Mouse (Mus musculus) CH12.LX (cell line): ENCODE results near the gene Tstd2. TPM values are rescaled to one million over a fixed set of nuclear protein-coding genes. Genes with fewer than 3 reads are reported as not detected.

Experiments
- DNase-seq: peaks from one replicate; pipeline ENCODE4 v3.0.0-alpha.2; 2013; ENCODE audit errors: extremely low read depth
- H3K27ac ChIP-seq: 2 replicates; pipeline ENCODE4 v1.5.1; 2012; ENCODE audit warnings: low read depth, mild to moderate bottlenecking, control low read depth, moderate library complexity; ENCODE audit not compliant: insufficient read depth
- H3K27me3 ChIP-seq: replicated peaks from 2 replicates; pipeline ENCODE3; 2012; ENCODE audit warnings: inconsistent platforms
- H3K36me3 ChIP-seq, 2 experiments: replicated peaks in 1 of 2; 2 replicates each; pipeline versions ENCODE3 to v1.6.1; 2012; ENCODE audit warnings: inconsistent platforms in 1 of 2, low read length in 1 of 2, mild to moderate bottlenecking in 1 of 2, mixed read lengths in 1 of 2, moderate library complexity in 1 of 2; ENCODE audit not compliant: control insufficient read depth in 1 of 2, insufficient read depth in 1 of 2
- H3K4me1 ChIP-seq, 2 experiments: 2 replicates each; pipeline ENCODE4 v1.6.1; 2012; ENCODE audit warnings: inconsistent platforms in 1 of 2, moderate library complexity in 1 of 2; ENCODE audit not compliant: insufficient read depth in 2 of 2, control insufficient read depth in 1 of 2
- H3K4me2 ChIP-seq: 2 replicates; pipeline ENCODE4 v1.6.1; 2012; ENCODE audit warnings: low read depth, mild to moderate bottlenecking, control low read depth; ENCODE audit not compliant: poor library complexity, insufficient read depth, severe bottlenecking
- H3K4me3 ChIP-seq, 3 experiments: fragments of 150-350 bp in 1 of 3; sonication (generic) in 1 of 3; replicated peaks in 1 of 3; 2 replicates each; pipeline versions ENCODE3 to v1.5.1; 2011 to 2012; ENCODE audit warnings: low read depth in 2 of 3, low read length in 2 of 3, mild to moderate bottlenecking in 2 of 3, moderate library complexity in 2 of 3, control low read depth in 1 of 3, improper control_type of control experiment in 1 of 3, inconsistent platforms in 1 of 3, mixed read lengths in 1 of 3; ENCODE audit not compliant: poor library complexity in 1 of 3
- H3K79me2 ChIP-seq: replicated peaks from 2 replicates; pipeline ENCODE4 v1.6.1; 2012; ENCODE audit warnings: mild to moderate bottlenecking, moderate library complexity; ENCODE audit not compliant: control insufficient read depth, poor library complexity, insufficient read depth, severe bottlenecking; ENCODE audit errors: extremely low read depth
- H3K9ac ChIP-seq: 2 replicates; pipeline ENCODE4 v1.6.1; 2012; ENCODE audit warnings: low read depth, mild to moderate bottlenecking, control low read depth, moderate library complexity; ENCODE audit not compliant: insufficient read depth
- H3K9me3 ChIP-seq: replicated peaks from 2 replicates; pipeline ENCODE3; 2012; ENCODE audit warnings: low read length, inconsistent platforms, mixed read lengths
- BHLHE40 ChIP-seq: IDR thresholded peaks from 2 replicates; pipeline ENCODE4 v1.6.1; 2011; ENCODE audit warnings: mild to moderate bottlenecking, low read depth, low read length, improper control_type of control experiment
- CHD1 ChIP-seq: IDR thresholded peaks from 2 replicates; pipeline ENCODE4 v1.6.1; 2012; ENCODE audit warnings: low read depth, low read length, improper control_type of control experiment, inconsistent platforms
- E2F4 ChIP-seq: IDR thresholded peaks from 2 replicates; pipeline ENCODE4 v1.6.1; 2011; ENCODE audit warnings: low read depth, low read length, improper control_type of control experiment; ENCODE audit not compliant: insufficient replicate concordance
- GABPA ChIP-seq: IDR thresholded peaks from 2 replicates; pipeline ENCODE4 v1.6.1; 2012; ENCODE audit warnings: low read depth, low read length, improper control_type of control experiment, inconsistent platforms; ENCODE audit not compliant: insufficient replicate concordance
- HCFC1 ChIP-seq: IDR thresholded peaks from 2 replicates; pipeline ENCODE4 v1.6.1; 2012; ENCODE audit warnings: low read depth, mild to moderate bottlenecking, inconsistent platforms, low read length, improper control_type of control experiment
- IRF4 ChIP-seq: IDR thresholded peaks from 2 replicates; pipeline ENCODE4 v1.6.1; 2014; ENCODE audit warnings: low read depth, mild to moderate bottlenecking, inconsistent platforms, low read length, improper control_type of control experiment
- JUN ChIP-seq: IDR thresholded peaks from 2 replicates; pipeline ENCODE4 v1.6.1; 2011; ENCODE audit warnings: low read depth, mild to moderate bottlenecking, low read length, improper control_type of control experiment, moderate library complexity; ENCODE audit not compliant: insufficient read depth
- JUND ChIP-seq: conservative IDR thresholded peaks from 2 replicates; pipeline ENCODE4 v1.6.1; 2011; ENCODE audit warnings: low read depth, low read length, improper control_type of control experiment
- KAT2A ChIP-seq: IDR thresholded peaks from 2 replicates; pipeline ENCODE4 v1.6.1; 2012; ENCODE audit warnings: low read length, improper control_type of control experiment, inconsistent platforms; ENCODE audit not compliant: insufficient replicate concordance
- MAX ChIP-seq: IDR thresholded peaks from 2 replicates; pipeline ENCODE4 v1.6.1; 2011; ENCODE audit warnings: low read length, improper control_type of control experiment
- MEF2A ChIP-seq: IDR thresholded peaks from 2 replicates; pipeline ENCODE4 v1.6.1; 2014; ENCODE audit warnings: low read depth, mild to moderate bottlenecking, inconsistent platforms, low read length, improper control_type of control experiment, borderline replicate concordance
- MXI1 ChIP-seq: IDR thresholded peaks from 2 replicates; pipeline ENCODE4 v1.6.1; 2011; ENCODE audit warnings: mild to moderate bottlenecking, low read depth, low read length, improper control_type of control experiment
- NELFE ChIP-seq: IDR thresholded peaks from 2 replicates; pipeline ENCODE4 v1.6.1; 2011; ENCODE audit warnings: low read depth, low read length, improper control_type of control experiment
- RAD21 ChIP-seq: IDR thresholded peaks from 2 replicates; pipeline ENCODE4 v1.6.1; 2011; ENCODE audit warnings: low read depth, mild to moderate bottlenecking, low read length, improper control_type of control experiment, moderate library complexity
- RCOR1 ChIP-seq: conservative IDR thresholded peaks from 2 replicates; pipeline ENCODE4 v1.6.1; 2012; ENCODE audit warnings: low read depth, mild to moderate bottlenecking, inconsistent platforms, low read length, improper control_type of control experiment
- SMC3 ChIP-seq: IDR thresholded peaks from 2 replicates; pipeline ENCODE4 v1.6.1; 2011; ENCODE audit warnings: low read depth, low read length, improper control_type of control experiment
- TCF12 ChIP-seq: IDR thresholded peaks from 2 replicates; pipeline ENCODE4 v1.6.1; 2014; ENCODE audit warnings: low read depth, mild to moderate bottlenecking, inconsistent platforms, low read length, improper control_type of control experiment
- UBTF ChIP-seq: IDR thresholded peaks from 2 replicates; pipeline ENCODE4 v1.6.1; 2012; ENCODE audit warnings: low read depth, mild to moderate bottlenecking, inconsistent platforms, low read length, improper control_type of control experiment, moderate library complexity
- ZC3H11A ChIP-seq: IDR thresholded peaks from 2 replicates; pipeline ENCODE4 v1.6.1; 2012; ENCODE audit warnings: low read depth, mild to moderate bottlenecking, inconsistent platforms, low read length, improper control_type of control experiment
- ZKSCAN1 ChIP-seq: IDR thresholded peaks from 2 replicates; pipeline ENCODE4 v1.6.1; 2012; ENCODE audit warnings: low read depth, inconsistent platforms, low read length, improper control_type of control experiment, borderline replicate concordance
- dilution Hi-C: fragments of 300-500 bp; cut with MboI; formaldehyde crosslinking; loops from 2 replicates; pipeline ENCODE4 v1.14.3; 2020; ENCODE audit warnings: low sequenced_read_pairs; ENCODE audit not compliant: extremely low pct_unique_long_range_greater_than_20kb, extremely low pct_ligation_motif_present
- in situ Hi-C: fragments of 300-500 bp; cut with MboI; formaldehyde crosslinking; loops from 3 replicates; pipeline ENCODE4 v1.14.3; 2019; ENCODE audit warnings: low sequenced_read_pairs, low pct_ligation_motif_present, low pct_unique_long_range_greater_than_20kb, mixed read lengths
- polyA plus RNA-seq: library from polyadenylated mRNA; unstranded; fragments of >175 nt; gene quantifications from 2 replicates; pipeline ENCODE4 v1.2.1, GENCODE M21; 2012; ENCODE audit warnings: low read depth; ENCODE audit not compliant: insufficient read length
- total RNA-seq, 2 experiments: library from RNA; depleted of rRNA; stranded (reverse); fragments of 300-350 nt in 1 of 2; fragments of >200 nt in 1 of 2; gene quantifications; 2 replicates each; pipeline ENCODE4 v1.2.3; 2012 to 2014

Tstd2 gene
- total and polyA plus RNA-seq, 3 experiments, result 29.1 to 36.4 (median 30.4) TPM

DNA sequence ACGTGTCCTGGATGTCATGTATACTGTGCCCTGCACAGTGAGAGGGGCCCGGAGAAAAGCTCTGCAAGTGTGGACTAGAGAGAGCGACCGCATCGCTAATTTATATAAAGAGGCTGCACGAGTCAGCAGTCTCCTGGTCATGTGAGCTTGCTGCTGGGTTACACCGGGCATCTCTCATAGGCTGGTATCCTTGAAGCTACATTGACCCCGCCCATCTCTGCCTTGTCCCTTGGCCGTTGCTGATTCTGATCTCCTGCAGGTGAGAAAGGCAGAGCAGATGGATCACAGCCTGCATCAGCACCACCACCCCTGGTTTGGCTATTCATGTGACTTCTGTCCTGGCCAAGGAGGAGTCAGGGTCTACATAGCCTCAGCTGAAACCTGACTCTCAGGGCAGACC is 39.4 kb downstream of the Tstd2 start:
- Histone ChIP-seq H3K4me1 (peaks cover 35 to 57% of the 10 kb centered on the region in 2 experiments), H3K79me2 (no peaks in the 10 kb centered on the region), H3K9me3 (no peaks in the 10 kb centered on the region), H3K27me3 (no peaks in the 10 kb centered on the region), H3K27ac (no peak overlapping the region), H3K36me3 (peaks cover 0 to 17% of the 10 kb centered on the region in 2 experiments), H3K9ac (no peak overlapping the region), H3K4me2 (no peak overlapping the region), H3K4me3 (no peak overlapping the region)
- TF ChIP-seq JUN, result no peak
- no peak for TF ChIP-seq ZKSCAN1
- no peak for TF ChIP-seq TCF12
- TF ChIP-seq CHD1, result no peak
- TF ChIP-seq RAD21, result no peak
- TF ChIP-seq UBTF, result no peak
- TF ChIP-seq IRF4, result no peak
- TF ChIP-seq NELFE, result no peak
- TF ChIP-seq MXI1, result no peak
- no peak for TF ChIP-seq KAT2A
- no peak for TF ChIP-seq HCFC1
- TF ChIP-seq JUND, result no peak
- no peak for TF ChIP-seq MAX
- TF ChIP-seq ZC3H11A, result no peak
- no peak for TF ChIP-seq MEF2A
- TF ChIP-seq GABPA, result no peak
- TF ChIP-seq E2F4, result no peak
- no peak for TF ChIP-seq SMC3
- TF ChIP-seq RCOR1, result no peak
- no peak for DNase-seq
- dilution Hi-C loops, result no loop called here
- in situ Hi-C loops, result loop anchor here (5.0 kb wide), 1 partner anchor 52 kb away; no protein-coding TSS in a partner anchor

DNA sequence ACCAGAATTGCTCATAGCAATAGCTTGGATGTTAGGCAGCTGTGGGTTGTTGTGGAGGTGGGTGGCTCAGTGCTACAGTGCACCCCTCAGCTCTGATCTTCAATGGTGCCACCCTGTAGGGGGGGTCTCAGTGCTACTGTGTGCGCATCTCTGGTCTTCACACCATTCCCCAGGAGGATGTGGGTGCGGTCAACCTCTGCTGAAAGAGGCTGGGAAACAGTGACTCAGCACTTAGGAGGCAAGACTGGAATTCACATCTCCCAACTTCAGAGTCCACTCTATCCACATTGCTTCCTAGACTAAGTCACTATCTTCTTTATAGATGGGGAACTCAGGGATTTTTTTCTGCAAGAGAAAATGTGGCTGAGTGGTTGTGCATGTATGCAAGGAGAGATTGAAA is 40.9 kb downstream of the Tstd2 start:
- no peaks in the 10 kb centered on the region for H3K79me2 ChIP-seq
- in situ Hi-C loops (loop anchor here (5.0 kb wide), 1 partner anchor 50 kb away; no protein-coding TSS in a partner anchor), dilution Hi-C loops (no loop called here)
- H3K9ac ChIP-seq, result no peak overlapping the region
- no peaks in the 10 kb centered on the region for H3K9me3 ChIP-seq
- no peak for DNase-seq
- TF ChIP-seq BHLHE40, result no peak
- H3K4me3 ChIP-seq, result no peak overlapping the region
- peaks cover 33 to 53% of the 10 kb centered on the region in 2 experiments for H3K4me1 ChIP-seq
- peaks cover 0 to 20% of the 10 kb centered on the region in 2 experiments for H3K36me3 ChIP-seq
- no peak overlapping the region for H3K27ac ChIP-seq
- no peaks in the 10 kb centered on the region for H3K27me3 ChIP-seq
- no peak overlapping the region for H3K4me2 ChIP-seq
